Mouse (Mus musculus): ENCODE measurements around the gene Rps6ka5.

Rps6ka5 gene

DNA sequence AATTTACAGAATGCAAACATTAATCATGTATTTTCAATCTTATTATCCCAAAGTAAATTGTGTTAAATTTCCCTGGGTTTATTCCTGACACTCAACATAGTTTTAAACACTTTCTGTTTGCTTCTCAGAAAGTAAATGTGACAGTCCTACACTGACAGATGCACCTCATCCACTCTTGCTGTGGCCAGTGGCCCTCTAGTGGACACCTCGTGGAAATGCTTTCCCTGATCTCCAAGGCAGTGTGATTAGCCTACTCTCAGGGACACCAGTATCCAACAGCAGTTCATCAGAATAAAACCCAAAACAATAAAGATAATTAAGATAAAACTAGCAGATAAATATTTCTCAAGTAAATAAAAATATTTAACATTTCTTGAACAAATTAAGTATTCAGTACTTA is 122.2 kb downstream of the Rps6ka5 start:
- DNase-seq (ENCODE audit: low spot score in 2 of 2): peak; percentile 31 to 65

GRCm38 (mm10) chr12:100594700-100595099 is 132.1 kb downstream of the Rps6ka5 start:
- DNase-seq (ENCODE audit: low spot score in 2 of 2): no peak

DNA sequence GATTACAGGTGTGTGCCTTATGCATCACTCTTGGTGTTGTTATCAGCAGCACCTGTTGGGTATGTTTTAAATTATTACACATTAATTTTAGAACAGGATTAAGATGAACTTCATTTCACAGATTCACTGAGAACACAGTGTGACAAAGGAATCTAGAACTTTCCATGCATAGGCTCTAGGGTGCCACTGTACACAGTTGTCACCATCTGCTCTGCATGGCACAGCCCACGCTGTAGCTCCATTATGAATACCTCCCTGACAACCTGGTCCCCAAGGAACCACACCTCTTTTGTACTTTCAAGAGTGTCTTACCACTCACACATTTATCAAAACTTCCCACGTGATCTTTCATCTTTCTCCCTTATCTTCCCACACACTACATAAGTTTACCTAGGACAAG is 140.2 kb downstream of the Rps6ka5 start:
- no peak for DNase-seq (ENCODE audit: low spot score in 2 of 2)

GRCm38 (mm10) chr12:100579221-100579620 is 147.6 kb downstream of the Rps6ka5 start:
- no peak for DNase-seq (ENCODE audit: low spot score in 2 of 2)

GRCm38 (mm10) chr12:100578291-100578690 is 148.5 kb downstream of the Rps6ka5 start:
- DNase-seq (ENCODE audit: low spot score in 2 of 2): no peak

GRCm38 (mm10) chr12:100575739-100576138 is 151.0 kb downstream of the Rps6ka5 start:
- DNase-seq (ENCODE audit: low spot score in 2 of 2): no peak

GRCm38 (mm10) chr12:100570522-100571072 is 156.2 kb downstream of the Rps6ka5 start:
- DNase-seq (ENCODE audit: low spot score in 2 of 2): no peak

DNA sequence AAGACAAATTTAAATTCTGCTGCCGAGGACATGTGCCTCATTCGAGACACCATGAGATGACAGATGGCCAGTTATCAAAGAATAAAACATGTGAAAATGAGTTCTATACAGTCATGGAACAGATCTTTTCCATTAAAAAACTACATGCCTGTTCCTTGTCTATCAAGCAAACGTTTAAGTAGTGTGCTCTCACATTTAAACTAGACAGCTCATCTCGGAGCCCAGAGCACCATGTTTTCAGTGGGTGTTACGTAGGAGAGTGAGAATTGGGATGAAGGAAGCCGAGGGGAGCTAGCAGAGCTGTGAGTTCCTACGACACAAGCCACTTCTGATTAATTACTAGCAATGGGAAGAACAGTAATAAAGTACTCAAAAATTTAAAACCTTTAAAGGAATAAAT is 158.0 kb downstream of the Rps6ka5 start:
- DNase-seq (ENCODE audit: low spot score in 2 of 2): no peak

GRCm38 (mm10) chr12:100568105-100568504 is 158.7 kb downstream of the Rps6ka5 start:
- DNase-seq (ENCODE audit: low spot score in 2 of 2): no peak

DNA sequence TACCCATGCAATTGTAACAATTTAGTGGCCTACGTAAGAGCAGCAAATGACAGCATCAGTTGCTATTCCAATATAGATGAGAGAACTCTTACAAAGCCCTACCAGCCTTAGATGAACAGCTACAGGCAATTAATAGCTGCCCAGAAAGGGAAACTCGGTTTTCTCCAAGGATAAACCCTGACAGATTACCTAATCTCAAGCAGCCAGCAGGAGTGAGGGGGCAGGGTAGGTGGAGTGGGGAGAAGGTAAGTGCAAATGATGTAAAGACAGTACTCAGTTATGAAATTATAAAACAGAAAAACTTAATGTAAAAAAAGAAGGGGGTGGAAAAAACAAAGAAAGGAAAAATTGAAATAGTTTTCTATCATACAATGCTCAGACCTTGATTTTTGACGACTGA is 159.2 kb downstream of the Rps6ka5 start:
- no peak for DNase-seq (ENCODE audit: low spot score in 2 of 2)

DNA sequence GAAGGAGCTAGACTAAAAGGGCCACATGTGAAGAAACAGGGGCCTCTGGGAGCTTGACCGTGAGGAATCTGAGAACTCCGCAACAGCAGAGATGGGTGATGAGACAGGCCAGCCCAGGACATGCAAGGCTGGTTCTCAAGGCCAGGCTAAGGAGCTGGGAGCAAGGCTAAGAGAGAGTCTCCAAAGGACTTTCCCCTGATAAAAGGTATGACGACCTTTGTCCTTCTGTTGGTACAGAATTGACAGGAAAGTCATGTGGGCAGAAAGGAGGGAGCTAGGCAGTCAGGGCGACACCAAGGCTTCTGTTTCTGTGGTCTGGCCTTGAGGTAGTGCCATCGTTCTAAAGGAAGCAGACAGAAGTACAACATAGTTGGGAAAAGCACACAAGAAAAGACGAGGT is 173.1 kb downstream of the Rps6ka5 start:
- no peak for DNase-seq (ENCODE audit: low spot score in 2 of 2)

DNA sequence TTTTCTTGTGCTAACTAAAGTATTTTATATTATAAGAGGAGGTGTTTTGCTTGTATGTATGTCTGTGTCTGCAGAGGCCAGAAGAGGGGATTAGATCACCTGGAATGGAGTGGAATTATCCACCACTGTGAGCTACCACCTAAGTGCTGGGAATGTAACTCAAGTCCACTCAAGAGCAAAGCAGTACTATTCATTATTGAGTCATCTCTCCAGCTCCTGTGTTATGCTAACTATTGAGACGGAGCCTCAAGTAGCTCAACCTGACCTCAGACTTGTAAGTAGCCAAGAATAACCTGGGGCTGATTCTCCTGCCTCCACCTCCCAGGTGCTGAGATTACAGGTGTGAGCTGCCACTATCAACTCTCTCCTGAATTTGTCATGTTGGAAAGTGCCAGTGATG is 174.8 kb downstream of the Rps6ka5 start:
- no peak for DNase-seq (ENCODE audit: low spot score in 2 of 2)

GRCm38 (mm10) chr12:100544194-100544567 is 182.6 kb downstream of the Rps6ka5 start:
- peak in 1 of 2 experiments; percentile 2 for DNase-seq (ENCODE audit: low spot score in 2 of 2)

GRCm38 (mm10) chr12:100543437-100544193 is 183.2 kb downstream of the Rps6ka5 start:
- no peak for DNase-seq (ENCODE audit: low spot score in 2 of 2)

DNA sequence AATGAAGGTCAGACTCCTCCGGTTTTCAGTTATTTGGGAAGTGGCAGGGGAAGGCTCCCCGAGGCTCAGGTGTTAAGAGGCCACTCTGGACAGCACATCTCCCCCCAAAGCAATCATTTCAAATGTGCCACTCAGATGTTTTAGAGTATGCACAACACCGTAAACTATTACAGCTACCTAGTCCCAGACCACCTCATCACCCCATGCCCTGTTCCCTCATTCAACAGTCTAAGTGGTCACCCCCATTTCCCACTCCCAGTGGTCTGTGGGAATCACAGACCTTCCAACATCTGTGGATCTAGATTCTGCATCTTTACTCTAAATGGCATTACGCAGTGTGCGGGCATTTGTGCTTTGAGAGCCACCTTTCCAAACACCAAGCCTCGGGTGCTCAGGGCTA is 184.3 kb downstream of the Rps6ka5 start:
- peak in 1 of 2 experiments; percentile 7 for DNase-seq (ENCODE audit: low spot score in 2 of 2)

DNA sequence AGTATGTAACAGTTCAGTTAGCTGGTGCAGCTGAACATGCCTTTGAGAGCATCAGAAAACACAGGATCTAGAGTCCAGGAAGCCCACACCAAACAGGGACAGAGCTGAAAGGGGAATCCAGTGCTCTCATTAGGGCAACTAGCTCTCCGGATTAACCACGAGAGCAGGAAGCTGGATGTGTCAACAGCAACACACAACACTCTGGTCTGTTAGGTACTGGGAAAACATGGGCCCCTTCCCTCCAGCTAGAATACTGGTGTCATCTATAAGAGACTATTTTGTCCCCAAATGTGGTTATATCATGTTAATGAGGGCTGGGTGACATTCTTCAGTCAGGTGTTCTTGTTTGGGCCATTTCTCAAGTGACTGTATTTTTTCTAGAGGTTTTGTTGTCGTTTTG is 184.7 kb downstream of the Rps6ka5 start:
- peak in 1 of 2 experiments; percentile 7 for DNase-seq (ENCODE audit: low spot score in 2 of 2)

DNA sequence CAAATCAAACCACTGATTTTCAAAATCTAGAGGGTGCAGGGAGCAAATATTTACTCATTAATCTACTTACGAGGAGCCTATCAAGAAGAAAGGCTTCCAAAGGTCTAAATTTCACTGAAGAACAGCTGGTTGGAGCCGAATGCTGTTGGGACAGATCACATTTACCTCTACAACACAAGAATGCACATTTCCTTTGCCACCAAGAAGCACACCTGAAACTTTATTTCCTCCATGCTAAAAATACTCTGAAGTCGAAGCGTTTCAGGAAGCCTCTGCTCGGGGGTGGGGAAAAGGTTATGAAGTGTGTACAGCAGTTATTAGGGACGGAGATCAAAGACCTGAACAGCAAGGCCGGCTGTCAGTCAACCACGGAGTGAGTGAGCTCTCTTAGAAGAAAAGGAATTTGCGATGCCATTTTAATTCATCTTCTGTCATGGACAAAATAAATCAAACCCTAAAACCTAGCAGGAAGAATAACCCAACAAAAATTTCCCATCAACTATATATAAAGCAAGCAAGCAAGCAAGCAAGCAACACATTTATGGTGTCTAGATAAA is 187.5 kb downstream of the Rps6ka5 start:
- no peak for DNase-seq (ENCODE audit: low spot score in 2 of 2)

DNA sequence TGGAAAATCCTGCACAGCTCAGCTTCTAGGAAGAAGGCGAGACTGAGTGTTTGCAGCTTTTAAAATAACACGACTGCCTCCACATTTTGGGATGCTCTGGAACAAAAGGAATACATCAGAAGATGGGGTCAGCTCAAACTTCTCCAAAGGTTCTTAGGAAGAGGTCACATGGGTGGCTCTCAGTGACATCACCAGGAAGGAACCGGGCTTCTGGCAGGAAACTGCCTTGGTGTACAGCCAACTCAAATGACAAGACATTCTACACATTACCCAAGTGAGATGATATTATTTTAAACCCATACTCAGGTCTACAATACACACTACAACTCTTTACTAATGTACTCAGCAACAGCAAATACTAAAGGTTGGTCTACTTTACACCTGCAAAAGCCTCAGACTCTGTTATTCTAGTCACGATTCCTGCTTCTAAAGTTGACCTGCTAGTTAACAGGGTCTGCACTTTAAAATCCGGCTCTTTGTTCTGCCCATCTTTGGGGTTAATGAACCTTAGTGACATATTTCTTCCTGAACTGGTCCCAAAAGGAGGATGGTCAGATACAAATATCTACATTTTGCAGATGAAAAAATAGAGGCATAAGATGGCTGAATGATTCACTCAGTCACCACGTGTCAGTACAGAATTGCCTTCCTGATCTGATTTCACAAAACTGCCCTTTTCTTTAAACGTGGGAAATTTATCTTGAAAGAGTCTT is 188.2 kb downstream of the Rps6ka5 start:
- DNase-seq (ENCODE audit: low spot score in 2 of 2): peak; percentile 10 to 34

DNA sequence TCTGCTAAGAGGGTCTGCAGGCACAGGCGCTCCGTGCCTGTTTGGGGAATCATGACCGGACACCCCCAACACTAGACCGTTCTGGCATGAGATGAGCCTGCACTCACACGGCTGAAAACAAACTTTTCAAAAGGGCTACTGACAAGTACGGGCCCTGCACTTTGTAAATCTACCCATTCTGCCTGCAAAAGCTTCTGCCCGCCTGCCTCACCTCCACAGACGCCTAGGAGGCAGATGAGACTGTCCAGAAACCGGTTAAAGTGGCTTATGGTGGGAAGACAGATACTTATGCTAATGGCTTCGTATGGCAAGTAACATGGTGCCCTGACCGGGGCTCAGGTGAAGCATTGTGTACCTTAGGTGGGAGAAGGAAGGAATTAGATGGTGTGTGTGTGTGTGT is 189.7 kb downstream of the Rps6ka5 start:
- DNase-seq (ENCODE audit: low spot score in 2 of 2): peak; percentile 8 to 52

DNA sequence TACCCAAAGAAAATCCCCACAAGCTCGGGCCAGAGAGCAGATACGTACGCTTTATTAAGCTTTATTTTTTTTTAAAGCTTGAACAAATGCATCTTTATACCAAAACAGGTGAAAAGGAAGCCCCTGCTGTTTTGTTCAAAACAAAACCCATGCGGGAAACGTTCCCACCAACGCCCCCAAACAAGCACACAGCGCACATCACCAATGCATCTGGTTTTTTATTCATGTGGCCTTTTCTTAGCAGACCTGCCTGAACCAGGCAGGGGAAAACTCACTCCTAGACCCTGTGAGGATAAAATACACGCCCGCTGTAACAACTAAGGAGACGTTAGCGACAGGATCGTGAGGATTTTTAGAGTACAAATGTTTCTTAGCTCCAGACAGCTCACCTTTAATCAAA is 191.8 kb downstream of the Rps6ka5 start:
- peak in 1 of 2 experiments; percentile 24 for DNase-seq (ENCODE audit: low spot score in 2 of 2)

GRCm38 (mm10) chr12:100534028-100534427 is 192.8 kb downstream of the Rps6ka5 start:
- DNase-seq (ENCODE audit: low spot score in 2 of 2): peak; percentile 6 to 28

DNA sequence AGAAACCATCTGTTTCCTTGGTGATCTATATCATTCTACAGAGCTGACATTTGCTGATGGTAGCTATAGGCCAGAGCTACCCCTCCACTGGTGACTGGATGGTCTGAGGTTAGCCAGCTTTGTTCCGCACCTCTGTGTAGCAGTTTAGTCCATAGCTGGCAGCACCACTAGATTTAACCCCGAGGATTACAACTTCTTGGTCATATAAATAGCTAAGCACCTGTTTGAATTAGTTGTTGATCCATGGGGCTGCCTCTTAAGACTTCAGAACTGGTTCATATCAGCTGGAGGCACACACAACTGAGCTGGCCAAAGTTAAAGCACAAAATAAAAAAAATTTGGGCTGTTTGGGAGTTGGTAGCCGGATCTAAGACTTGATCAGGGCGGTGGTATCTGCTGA is 193.6 kb downstream of the Rps6ka5 start:
- peak; percentile 3 to 25 for DNase-seq (ENCODE audit: low spot score in 2 of 2)

- no peak for DNase-seq (ENCODE audit: low spot score in 2 of 2)
Observed at GRCm38 (mm10) chr12:100531740-100532139, 195.0 kb downstream of the Rps6ka5 start.
